Mouse (Mus musculus): ENCODE measurements at regions not wholly inside any gene's neighbourhood (a gene's known extent, or its start where the extent isn't known, plus 50 kb on each side); places are given as distances from the start of the nearest gene placed in this dataset.

DNA sequence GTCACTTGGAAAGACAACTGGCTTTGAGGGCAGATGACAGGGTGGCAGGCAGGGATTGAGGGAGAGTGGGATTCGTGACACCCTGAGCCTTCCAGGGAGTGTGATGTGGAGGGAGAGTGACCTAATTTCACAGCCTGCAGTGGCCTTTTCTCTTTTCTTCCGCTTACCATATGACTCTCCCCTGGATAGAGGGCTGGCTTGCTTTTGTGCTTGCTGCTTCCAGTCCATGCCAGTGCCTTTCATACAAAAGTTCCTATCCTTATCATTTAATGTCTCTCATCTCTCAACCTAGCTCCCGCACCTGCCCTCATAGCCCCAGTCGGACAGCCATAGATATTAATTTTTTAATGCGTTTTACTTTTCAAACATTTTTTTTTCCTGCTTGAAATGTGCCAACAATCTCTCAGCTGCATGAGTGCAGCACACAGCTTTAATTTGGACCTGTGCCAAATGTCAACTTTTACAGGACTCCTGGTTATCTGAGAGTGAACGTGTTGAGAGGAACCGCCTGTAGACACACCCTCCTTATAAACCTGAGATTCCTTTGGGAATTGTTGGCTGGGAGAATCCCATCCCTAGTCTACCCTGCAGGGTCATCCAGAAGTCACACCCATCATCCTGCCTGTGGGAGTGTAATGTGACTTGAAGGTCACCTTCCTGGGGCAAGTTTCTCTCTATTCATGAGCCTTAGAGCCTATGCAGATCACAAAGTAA is 260.3 kb upstream of the Igfbp3 start:
- Histone ChIP-seq H3K27ac (replicated peaks) (no peak overlapping the region), H3K4me1 (replicated peaks; ENCODE audit: control insufficient read depth, insufficient read depth) (no peaks in the 10 kb centered on the region), H3K27me3 (ENCODE audit: control insufficient read depth, insufficient read depth, low read length) (no peaks in the 10 kb centered on the region), H3K9ac (ENCODE audit: low read length) (no peak overlapping the region), H3K9me3 (ENCODE audit: control insufficient read depth, low read length) (no peaks in the 10 kb centered on the region), H3K4me2 (replicated peaks; ENCODE audit: low read depth) (no peak overlapping the region), H3K36me3 (ENCODE audit: control insufficient read depth, insufficient read depth, low read length) (no peaks in the 10 kb centered on the region), H3K4me3 (ENCODE audit: low read depth, low read length) (no peak overlapping the region)
- ATAC-seq (ENCODE audit: low FRiP score, low TSS enrichment) (no peak), DNase-seq (ENCODE audit: low spot score) (no peak)
- TF ChIP-seq EP300 (optimal IDR thresholded peaks at IDR 0.05) (no peak), CTCF (IDR thresholded peaks at IDR 0.05; ENCODE audit: low read depth) (no peak)
- 39% methylated on average over 7 of the region's 7 CpGs for WGBS

DNA sequence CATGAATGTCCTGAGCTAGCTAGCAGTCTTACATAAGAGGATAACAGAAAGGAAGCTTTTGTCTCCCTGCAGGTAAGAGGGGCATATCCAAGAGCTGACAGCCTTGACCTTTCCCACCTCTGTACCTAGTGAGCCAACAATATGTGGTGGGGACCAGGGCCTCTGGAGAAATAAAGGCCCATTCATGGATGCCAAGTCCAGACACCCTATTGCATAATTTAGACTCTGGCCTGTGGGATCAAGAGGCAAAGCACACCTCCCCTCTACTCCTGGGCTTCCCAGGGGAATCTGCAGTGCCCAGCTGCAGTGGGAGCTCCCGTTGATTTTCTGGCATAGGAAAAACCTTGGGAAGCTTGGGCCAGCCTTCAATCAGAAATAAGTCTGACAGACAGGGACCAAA is 251.8 kb upstream of the Igfbp3 start:
- no peak for ATAC-seq (ENCODE audit: low FRiP score, low TSS enrichment)
- TF ChIP-seq EP300 (optimal IDR thresholded peaks at IDR 0.05) (no peak), CTCF (IDR thresholded peaks at IDR 0.05; ENCODE audit: low read depth) (no peak)
- Histone ChIP-seq H3K27me3 (ENCODE audit: control insufficient read depth, insufficient read depth, low read length) (no peaks in the 10 kb centered on the region), H3K9me3 (ENCODE audit: control insufficient read depth, low read length) (no peaks in the 10 kb centered on the region), H3K36me3 (ENCODE audit: control insufficient read depth, insufficient read depth, low read length) (no peaks in the 10 kb centered on the region), H3K27ac (replicated peaks) (no peak overlapping the region), H3K4me1 (replicated peaks; ENCODE audit: control insufficient read depth, insufficient read depth) (no peaks in the 10 kb centered on the region), H3K4me2 (replicated peaks; ENCODE audit: low read depth) (no peak overlapping the region), H3K4me3 (ENCODE audit: low read depth, low read length) (no peak overlapping the region), H3K9ac (ENCODE audit: low read length) (no peak overlapping the region)
- 79% methylated on average over 1 of the region's 1 CpGs for WGBS
- no peak for DNase-seq (ENCODE audit: low spot score)

- no peak overlapping the region for H3K4me2 ChIP-seq (replicated peaks; ENCODE audit: low read depth)
- no peaks in the 10 kb centered on the region for H3K9me3 ChIP-seq (ENCODE audit: control insufficient read depth, low read length)
- WGBS = 34% methylated on average over 6 of the region's 6 CpGs
- no peaks in the 10 kb centered on the region for H3K4me1 ChIP-seq (replicated peaks; ENCODE audit: control insufficient read depth, insufficient read depth)
- no peak overlapping the region for H3K27ac ChIP-seq (replicated peaks)
- TF ChIP-seq CTCF (IDR thresholded peaks at IDR 0.05; ENCODE audit: low read depth) (no peak), EP300 (optimal IDR thresholded peaks at IDR 0.05) (no peak)
- ATAC-seq (ENCODE audit: low FRiP score, low TSS enrichment) = no peak
- no peak overlapping the region for H3K4me3 ChIP-seq (ENCODE audit: low read depth, low read length)
- H3K27me3 ChIP-seq (ENCODE audit: control insufficient read depth, insufficient read depth, low read length) = no peaks in the 10 kb centered on the region
- H3K36me3 ChIP-seq (ENCODE audit: control insufficient read depth, insufficient read depth, low read length) = no peaks in the 10 kb centered on the region
- no peak overlapping the region for H3K9ac ChIP-seq (ENCODE audit: low read length)
- DNase-seq (ENCODE audit: low spot score) = no peak
These were observed 248.4 kb upstream of the Igfbp3 start for GRCm38 (mm10) chr11:7461956-7462771.

DNA sequence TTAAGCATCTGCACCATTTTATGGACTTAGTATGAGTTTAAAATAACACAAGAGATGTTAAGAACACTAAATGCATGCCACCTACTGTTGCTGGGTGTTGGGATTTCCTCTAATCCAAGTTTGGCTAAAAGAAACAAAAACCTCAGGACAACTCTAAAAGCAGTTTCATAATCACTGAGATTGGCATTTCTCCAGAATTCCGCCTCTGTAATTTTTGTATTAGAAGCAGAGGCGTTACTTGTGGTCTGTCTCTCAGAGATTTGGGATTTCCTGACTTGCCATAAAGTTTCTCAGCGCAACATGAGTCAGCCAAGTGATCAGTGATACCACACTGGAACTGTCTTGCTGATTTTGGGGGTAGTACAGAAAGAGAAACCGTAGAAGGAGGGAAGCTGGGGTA is 238.0 kb upstream of the Igfbp3 start:
- H3K9ac ChIP-seq (ENCODE audit: low read length) = no peak overlapping the region
- ATAC-seq (ENCODE audit: low FRiP score, low TSS enrichment) (no peak), DNase-seq (ENCODE audit: low spot score) (no peak)

GRCm38 (mm10) chr11:7444494-7444893 is 230.8 kb upstream of the Igfbp3 start:
- H3K9me3 ChIP-seq (ENCODE audit: control insufficient read depth, low read length) = no peaks in the 10 kb centered on the region
- H3K4me3 ChIP-seq (ENCODE audit: low read depth, low read length) = no peak overlapping the region
- H3K27me3 ChIP-seq (ENCODE audit: control insufficient read depth, insufficient read depth, low read length) = no peaks in the 10 kb centered on the region
- H3K4me1 ChIP-seq (replicated peaks; ENCODE audit: control insufficient read depth, insufficient read depth) = no peaks in the 10 kb centered on the region
- DNase-seq (ENCODE audit: low spot score) (no peak), ATAC-seq (ENCODE audit: low FRiP score, low TSS enrichment) (no peak)
- H3K4me2 ChIP-seq (replicated peaks; ENCODE audit: low read depth) = no peak overlapping the region
- 96% methylated on average over 8 of the region's 8 CpGs for WGBS
- H3K9ac ChIP-seq (ENCODE audit: low read length) = no peak overlapping the region
- TF ChIP-seq CTCF (IDR thresholded peaks at IDR 0.05; ENCODE audit: low read depth) (no peak), EP300 (optimal IDR thresholded peaks at IDR 0.05) (no peak)
- H3K36me3 ChIP-seq (ENCODE audit: control insufficient read depth, insufficient read depth, low read length) = no peaks in the 10 kb centered on the region
- no peak overlapping the region for H3K27ac ChIP-seq (replicated peaks)

More for the DNA sequence above, 238.0 kb upstream of the Igfbp3 start:
- no peaks in the 10 kb centered on the region for H3K36me3 ChIP-seq (ENCODE audit: control insufficient read depth, insufficient read depth, low read length)
- H3K9me3 ChIP-seq (ENCODE audit: control insufficient read depth, low read length) = no peaks in the 10 kb centered on the region
- WGBS = 62% methylated on average over 4 of the region's 4 CpGs
- H3K4me2 ChIP-seq (replicated peaks; ENCODE audit: low read depth) = no peak overlapping the region
- no peak overlapping the region for H3K4me3 ChIP-seq (ENCODE audit: low read depth, low read length)
- no peaks in the 10 kb centered on the region for H3K27me3 ChIP-seq (ENCODE audit: control insufficient read depth, insufficient read depth, low read length)
- TF ChIP-seq CTCF (IDR thresholded peaks at IDR 0.05; ENCODE audit: low read depth) (no peak), EP300 (optimal IDR thresholded peaks at IDR 0.05) (no peak)
- no peak overlapping the region for H3K27ac ChIP-seq (replicated peaks)
- H3K4me1 ChIP-seq (replicated peaks; ENCODE audit: control insufficient read depth, insufficient read depth) = no peaks in the 10 kb centered on the region

DNA sequence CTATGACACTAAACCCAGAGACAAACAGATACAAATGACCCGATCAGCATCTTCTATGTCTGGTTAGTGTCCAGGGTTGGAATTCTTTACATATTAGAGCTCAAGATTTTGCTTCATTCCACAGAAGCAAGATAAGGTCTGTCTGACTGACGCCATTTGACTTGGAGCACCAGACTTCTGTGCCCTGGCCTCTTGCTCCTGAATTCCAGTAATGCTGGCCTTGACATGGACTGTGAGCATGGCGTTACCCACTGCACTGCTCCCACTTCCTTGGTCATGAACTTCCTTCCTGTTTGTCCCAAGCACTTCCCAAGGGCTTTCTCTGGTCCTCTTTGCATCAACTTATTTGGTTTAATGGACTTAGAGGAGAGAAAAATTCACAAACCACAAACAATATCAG is 225.6 kb upstream of the Igfbp3 start:
- no peak overlapping the region for H3K4me3 ChIP-seq (ENCODE audit: low read depth, low read length)
- no peak overlapping the region for H3K27ac ChIP-seq (replicated peaks)
- no peak overlapping the region for H3K4me2 ChIP-seq (replicated peaks; ENCODE audit: low read depth)
- H3K27me3 ChIP-seq (ENCODE audit: control insufficient read depth, insufficient read depth, low read length) = no peaks in the 10 kb centered on the region
- DNase-seq (ENCODE audit: low spot score) = no peak
- no peaks in the 10 kb centered on the region for H3K36me3 ChIP-seq (ENCODE audit: control insufficient read depth, insufficient read depth, low read length)
- no peak overlapping the region for H3K9ac ChIP-seq (ENCODE audit: low read length)
- no peak for TF ChIP-seq CTCF (IDR thresholded peaks at IDR 0.05; ENCODE audit: low read depth)
- WGBS = 66% methylated on average over 3 of the region's 3 CpGs
- no peaks in the 10 kb centered on the region for H3K9me3 ChIP-seq (ENCODE audit: control insufficient read depth, low read length)
- no peaks in the 10 kb centered on the region for H3K4me1 ChIP-seq (replicated peaks; ENCODE audit: control insufficient read depth, insufficient read depth)
- no peak for ATAC-seq (ENCODE audit: low FRiP score, low TSS enrichment)
